Mouse (Mus musculus): ENCODE data around the gene Rrp12.

DNA sequence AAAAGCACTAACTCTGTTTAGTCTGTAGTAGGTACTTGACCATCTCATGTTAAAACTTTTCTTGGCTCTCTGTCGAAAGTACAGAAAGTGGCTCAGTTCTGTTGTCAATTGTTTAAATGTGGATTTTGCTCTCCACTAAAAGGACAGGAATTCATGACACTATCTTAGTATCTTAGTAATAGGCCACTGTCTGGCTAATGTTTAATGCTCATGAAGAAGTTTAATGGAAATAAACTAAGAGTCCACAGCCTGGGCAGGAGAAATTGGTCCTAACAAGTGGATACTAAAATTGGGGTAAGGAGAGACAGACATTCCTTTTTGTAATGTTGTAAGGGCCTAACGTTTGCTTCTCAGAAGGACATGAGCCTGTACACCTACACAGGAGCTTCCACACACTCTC lies 14.4 kb upstream of the Rrp12 start:
- TF ChIP-seq CTCF (IDR thresholded peaks at IDR 0.05; ENCODE audit: low read depth) (no peak), EP300 (optimal IDR thresholded peaks at IDR 0.05) (no peak)

Data from stomach, postnatal 0 days (tissue).